Comparison of ENCODE assay signal across 8 mouse cellular contexts in the genomic region with DNA sequence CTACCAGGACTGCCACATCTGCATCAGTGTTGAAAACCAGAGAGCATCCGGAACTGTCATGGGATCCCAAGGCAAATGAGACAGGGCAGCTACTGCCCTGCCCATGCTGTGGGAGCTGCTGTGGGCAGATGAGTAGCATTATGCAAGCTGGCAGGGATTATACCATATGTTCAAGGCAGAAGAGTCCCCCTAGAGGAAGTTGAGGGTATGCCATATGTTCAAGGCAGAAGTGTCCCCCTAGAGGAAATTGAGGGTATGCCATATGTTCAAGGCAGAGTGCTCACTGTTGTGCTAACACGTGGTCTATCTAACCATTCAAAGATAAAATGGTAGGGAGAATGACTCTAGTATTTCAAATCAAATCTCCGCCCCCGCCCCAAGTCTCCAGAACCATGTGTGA.
DNase-seq lines count a peak whose midpoint lies in the region; ATAC-seq and TF ChIP-seq lines count a peak whose summit lies in the region.

No protein-coding gene starts in this region.

- H3K27me3 ChIP-seq in midbrain, postnatal 0 days (ENCODE audit: insufficient read depth, low read length), result no peaks in the 10 kb centered on the region
- no peaks in the 10 kb centered on the region for H3K27me3 ChIP-seq in midbrain, embryonic 10.5 days (ENCODE audit: low read depth, poor library complexity, severe bottlenecking)

- no peaks in the 10 kb centered on the region for H3K36me3 ChIP-seq in midbrain, postnatal 0 days (ENCODE audit: insufficient read depth, low read length)
- no peaks in the 10 kb centered on the region for H3K36me3 ChIP-seq in midbrain, embryonic 10.5 days

- 73% methylated on average over 4 of the region's 4 CpGs for WGBS in midbrain, postnatal 0 days
- 73% methylated on average over 4 of the region's 4 CpGs for WGBS in midbrain, embryonic 10.5 days

- ATAC-seq in midbrain, postnatal 0 days (ENCODE audit: low FRiP score), result peak; percentile 51
- ATAC-seq in erythroid progenitor cell, adult 5-6 weeks (replicated peaks; ENCODE audit: low FRiP score, poor library complexity, severe bottlenecking), result peak; percentile 74

- no peak overlapping the region for H3K9ac ChIP-seq in midbrain, postnatal 0 days (replicated peaks; ENCODE audit: low read length, poor library complexity, severe bottlenecking)

- H3K9me3 ChIP-seq in midbrain, postnatal 0 days (ENCODE audit: low read length), result no peaks in the 10 kb centered on the region
- H3K9me3 ChIP-seq in midbrain, embryonic 10.5 days (replicated peaks), result no peaks in the 10 kb centered on the region

- no peak overlapping the region for H3K4me2 ChIP-seq in midbrain, postnatal 0 days (ENCODE audit: low read depth, low read length, poor library complexity, severe bottlenecking)

- no peak overlapping the region for H3K4me3 ChIP-seq in midbrain, postnatal 0 days (ENCODE audit: low read depth, low read length)
- no peak overlapping the region for H3K4me3 ChIP-seq in midbrain, embryonic 10.5 days

- 0 out of 2 replicates have a peak, but pooled peaks cover 2% of the 10 kb centered on the region for H3K4me1 ChIP-seq in midbrain, postnatal 0 days (ENCODE audit: insufficient read depth, low read length)
- H3K4me1 ChIP-seq in midbrain, embryonic 10.5 days, result no peaks in the 10 kb centered on the region

- DNase-seq in adrenal gland, postnatal 14 days, result peak; percentile 38
- DNase-seq in adrenal gland, adult 18-20 months (ENCODE audit: low spot score in 2 of 2), result no peak
- DNase-seq in midbrain, postnatal 0 days (ENCODE audit: low spot score), result peak; percentile 56
- DNase-seq in midbrain, embryonic 10.5 days (ENCODE audit: low spot score), result no peak
- peak; percentile 35 for DNase-seq in lung, postnatal 14 days
- DNase-seq in testis, postnatal 14 days (ENCODE audit: low spot score), result no peak
- DNase-seq in ovary, postnatal 36 days (ENCODE audit: low spot score), result no peak

- H3K27ac ChIP-seq in midbrain, postnatal 0 days (ENCODE audit: low read depth, low read length), result no peak overlapping the region
- H3K27ac ChIP-seq in midbrain, embryonic 10.5 days (replicated peaks), result no peak overlapping the region

- TF ChIP-seq CTCF in midbrain, postnatal 0 days (IDR thresholded peaks at IDR 0.05), result peak; percentile 88

Comparison
In these comparisons a context has a peak if more than half of its experiments do, and no peak if none do; other contexts are left out.
1. DNase-seq: peak in adrenal gland, postnatal 14 days (single experiment), midbrain, postnatal 0 days (single experiment) and lung, postnatal 14 days (single experiment); none in adrenal gland, adult 18-20 months (0 of 2), midbrain, embryonic 10.5 days (single experiment), testis, postnatal 14 days (single experiment) and ovary, postnatal 36 days (single experiment).